Mouse (Mus musculus) liver, embryonic 15.5 days (tissue): ENCODE measurements around the gene Cyp4a32. TPM values are rescaled to one million over a fixed set of nuclear protein-coding genes. Genes with fewer than 3 reads are reported as not detected.
"Not testable (repeated sequence)": the region's sequence is repeated elsewhere in the genome, so short reads cannot be mapped to it uniquely, and the experiment has no call there.

Experiments used
- ATAC-seq: fragments of 200-750 bp; cut with Nextera tagmentation; 2 replicates; pipeline ENCODE4 v1.8.0; 2017; ENCODE audit warnings: moderate number of reproducible peaks, mild to moderate bottlenecking, moderate library complexity; ENCODE audit not compliant: insufficient read depth
- H3K27ac ChIP-seq: fragments of 300-500 bp; sonication (generic); replicated peaks from 2 replicates; pipeline ENCODE4 v1.5.1; 2015; ENCODE audit warnings: mild to moderate bottlenecking, inconsistent platforms
- H3K27me3 ChIP-seq: fragments of 300-500 bp; sonication (generic); 2 replicates; pipeline ENCODE4 v1.6.1; 2015; ENCODE audit warnings: mild to moderate bottlenecking, inconsistent platforms
- H3K36me3 ChIP-seq: fragments of 300-500 bp; sonication (generic); replicated peaks from 2 replicates; pipeline ENCODE4 v1.6.1; 2015; ENCODE audit warnings: moderate library complexity, mild to moderate bottlenecking, inconsistent platforms
- H3K4me1 ChIP-seq: fragments of 300-500 bp; sonication (generic); replicated peaks from 2 replicates; pipeline ENCODE4 v1.6.1; 2015; ENCODE audit warnings: inconsistent platforms
- H3K4me2 ChIP-seq: fragments of 300-500 bp; sonication (generic); 2 replicates; pipeline ENCODE4 v1.6.1; 2015; ENCODE audit warnings: moderate library complexity, mild to moderate bottlenecking, inconsistent platforms
- H3K4me3 ChIP-seq: fragments of 300-500 bp; sonication (generic); replicated peaks from 2 replicates; pipeline ENCODE4 v1.5.1; 2015; ENCODE audit warnings: mild to moderate bottlenecking, inconsistent platforms
- H3K9ac ChIP-seq: fragments of 300-500 bp; sonication (generic); 2 replicates; pipeline ENCODE4 v1.6.1; 2015; ENCODE audit warnings: moderate library complexity, mild to moderate bottlenecking, inconsistent platforms
- H3K9me3 ChIP-seq: fragments of 300-500 bp; sonication (generic); replicated peaks from 2 replicates; pipeline ENCODE4 v1.6.1; 2016; ENCODE audit warnings: inconsistent platforms
- whole genome bisulfite sequencing: fragments of 180-500 bp; shearing (Covaris S2); methylation state at CpG from one replicate; pipeline ENCODE4 v1.1.7; 2015; ENCODE audit warnings: mixed read lengths; ENCODE audit not compliant: insufficient replicate concordance; 5-methylcytosine and 5-hydroxymethylcytosine counted together
- polyA plus RNA-seq: library from polyadenylated mRNA; unstranded; fragments of >200 nt; fragmentation: Nextera tagmentation; extraction: Ambion mirVana; gene quantifications from 2 replicates; pipeline ENCODE4 v1.2.1, GENCODE M21; 2015

Gene Cyp4a32
- polyA plus RNA-seq, 1 experiment from 2014 or later, result not detected

GRCm38 (mm10) chr4:115596824-115597336 lies 3.9 kb upstream of the Cyp4a32 start:
- Histone ChIP-seq H3K36me3 (no peaks in the 10 kb centered on the region), H3K27ac (no peak overlapping the region), H3K9ac (no peak overlapping the region), H3K4me3 (no peak overlapping the region), H3K4me2 (no peak overlapping the region), H3K9me3 (no peaks in the 10 kb centered on the region), H3K4me1 (no peaks in the 10 kb centered on the region), H3K27me3 (no peaks in the 10 kb centered on the region)
- WGBS, result 55% methylated on average over 2 of the region's 2 CpGs
- no peak for ATAC-seq

- Histone ChIP-seq H3K9me3 (no peaks in the 10 kb centered on the region), H3K4me1 (no peaks in the 10 kb centered on the region), H3K4me3 (no peak overlapping the region), H3K27me3 (no peaks in the 10 kb centered on the region), H3K36me3 (no peaks in the 10 kb centered on the region), H3K4me2 (no peak overlapping the region), H3K9ac (no peak overlapping the region), H3K27ac (no peak overlapping the region)
- ATAC-seq, result no peak
Measured at GRCm38 (mm10) chr4:115614005-115614404, 13.2 kb downstream of the Cyp4a32 start.

- H3K9me3 ChIP-seq, H3K27ac ChIP-seq, H3K4me3 ChIP-seq, ATAC-seq, H3K4me2 ChIP-seq, H3K4me1 ChIP-seq, H3K27me3 ChIP-seq, H3K36me3 ChIP-seq, H3K9ac ChIP-seq: not testable (repeated sequence)
- 79% methylated on average over 3 of the region's 3 CpGs for WGBS
Measured at GRCm38 (mm10) chr4:115625560-115625959, 24.8 kb downstream of the Cyp4a32 start.

GRCm38 (mm10) chr4:115642967-115643754 lies 42.4 kb downstream of the Cyp4a32 start:
- Histone ChIP-seq H3K27ac (no peak overlapping the region), H3K36me3 (no peaks in the 10 kb centered on the region), H3K4me3 (no peak overlapping the region), H3K4me2 (no peak overlapping the region), H3K4me1 (no peaks in the 10 kb centered on the region), H3K27me3 (no peaks in the 10 kb centered on the region), H3K9ac (no peak overlapping the region), H3K9me3 (no peaks in the 10 kb centered on the region)
- ATAC-seq, result no peak
- WGBS, result 19% methylated on average over 5 of the region's 5 CpGs

GRCm38 (mm10) chr4:115645371-115645770 lies 44.6 kb downstream of the Cyp4a32 start:
- H3K4me2 ChIP-seq, result no peak overlapping the region
- no peaks in the 10 kb centered on the region for H3K36me3 ChIP-seq
- H3K27me3 ChIP-seq, result no peaks in the 10 kb centered on the region
- no peak overlapping the region for H3K27ac ChIP-seq
- ATAC-seq, result no peak
- no peak overlapping the region for H3K9ac ChIP-seq
- H3K4me3 ChIP-seq, result no peak overlapping the region
- no peaks in the 10 kb centered on the region for H3K9me3 ChIP-seq
- H3K4me1 ChIP-seq, result no peaks in the 10 kb centered on the region

- no peak for ATAC-seq
- Histone ChIP-seq H3K4me2 (no peak within 1 kb of the TSS), H3K27ac (no peak within 1 kb of the TSS), H3K27me3 (no peaks in the 10 kb centered on the region), H3K4me3 (no peak within 1 kb of the TSS), H3K36me3 (no peaks in the 10 kb centered on the region), H3K4me1 (no peaks in the 10 kb centered on the region), H3K9ac (no peak within 1 kb of the TSS), H3K9me3 (no peaks in the 10 kb centered on the region)
- 66% methylated on average over 9 of the region's 9 CpGs for whole genome bisulfite sequencing
Measured at GRCm38 (mm10) chr4:115647580-115647979, 46.8 kb downstream of the Cyp4a32 start, which contains the start of gene Cyp4b1. TSS of gene Cyp4b1 (minus strand) at chr4:115647723.

GRCm38 (mm10) chr4:115648752-115649151 lies 48.0 kb downstream of the Cyp4a32 start:
- Histone ChIP-seq H3K27me3 (no peaks in the 10 kb centered on the region), H3K4me2 (no peak overlapping the region), H3K9me3 (no peaks in the 10 kb centered on the region), H3K4me3 (no peak overlapping the region), H3K36me3 (no peaks in the 10 kb centered on the region), H3K27ac (no peak overlapping the region), H3K4me1 (no peaks in the 10 kb centered on the region), H3K9ac (no peak overlapping the region)
- WGBS, result 46% methylated on average over 2 of the region's 2 CpGs
- ATAC-seq, result no peak

GRCm38 (mm10) chr4:115649344-115649743 lies 48.6 kb downstream of the Cyp4a32 start:
- Histone ChIP-seq H3K9ac (no peak overlapping the region), H3K4me2 (no peak overlapping the region), H3K4me3 (no peak overlapping the region), H3K9me3 (no peaks in the 10 kb centered on the region), H3K36me3 (no peaks in the 10 kb centered on the region), H3K4me1 (no peaks in the 10 kb centered on the region), H3K27ac (no peak overlapping the region), H3K27me3 (no peaks in the 10 kb centered on the region)
- ATAC-seq, result no peak

GRCm38 (mm10) chr4:115650866-115651265 lies 50.1 kb downstream of the Cyp4a32 start:
- Histone ChIP-seq H3K9ac (no peak overlapping the region), H3K9me3 (no peaks in the 10 kb centered on the region), H3K27me3 (no peaks in the 10 kb centered on the region), H3K4me1 (no peaks in the 10 kb centered on the region), H3K27ac (no peak overlapping the region), H3K36me3 (no peaks in the 10 kb centered on the region), H3K4me3 (no peak overlapping the region), H3K4me2 (no peak overlapping the region)
- 65% methylated on average over 5 of the region's 5 CpGs for WGBS
- ATAC-seq, result no peak

- not testable (repeated sequence) for H3K4me2 ChIP-seq, H3K27me3 ChIP-seq, H3K9me3 ChIP-seq, H3K4me3 ChIP-seq, H3K36me3 ChIP-seq, H3K4me1 ChIP-seq, ATAC-seq, H3K27ac ChIP-seq, H3K9ac ChIP-seq
- WGBS, result 36% methylated on average over 7 of the region's 7 CpGs
Measured at GRCm38 (mm10) chr4:115655841-115656534, 55.2 kb downstream of the Cyp4a32 start.

GRCm38 (mm10) chr4:115656535-115656922 lies 55.8 kb downstream of the Cyp4a32 start:
- 23% methylated on average over 1 of the region's 1 CpGs for WGBS
- H3K27ac ChIP-seq, H3K4me3 ChIP-seq, H3K36me3 ChIP-seq, ATAC-seq, H3K9ac ChIP-seq, H3K9me3 ChIP-seq, H3K4me2 ChIP-seq, H3K4me1 ChIP-seq, H3K27me3 ChIP-seq: not testable (repeated sequence)
